Mouse (Mus musculus) MEL (cell line): ENCODE results near the gene Ggt1. TPM values are rescaled to one million over a fixed set of nuclear protein-coding genes. Genes with fewer than 3 reads are reported as not detected.
A peak's percentile ranks its signal among the peaks of the same experiment; 100 is the strongest.

ENCODE experiments used
- MAZ ChIP-seq: IDR thresholded peaks from 2 replicates; pipeline ENCODE4 v1.6.1; 2012; ENCODE audit warnings: low read depth, mild to moderate bottlenecking, inconsistent platforms, low read length, improper control_type of control experiment
- polyA plus RNA-seq, 2 experiments: library from polyadenylated mRNA; stranded (reverse) in 1 of 2; unstranded in 1 of 2; fragments of >175 nt in 1 of 2; fragments of >200 nt in 1 of 2; gene quantifications; 2 replicates each; pipeline versions ENCODE4 v1.2.1 to v1.2.4; 2012; ENCODE audit warnings: low replicate concordance in 2 of 2, low read depth in 1 of 2; ENCODE audit not compliant: insufficient read length in 2 of 2, insufficient read depth in 1 of 2, missing spikeins in 1 of 2
- total RNA-seq: library from RNA; depleted of rRNA; stranded (reverse); fragments of 300-350 nt; gene quantifications from 2 replicates; pipeline ENCODE4 v1.2.3, GENCODE M21; 2012; rRNA removed

Gene Ggt1
- total and polyA plus RNA-seq, 3 experiments: 0.46 to 3.2 TPM; not detected in 1

- peak; percentile 63; the same call in 1 of the 2 replicates for TF ChIP-seq MAZ
- TF ChIP-seq, all 39 proteins: peak for 16
Observed at GRCm38 (mm10) chr10:75635693-75636055, 74.3 kb downstream of the Ggt1 start (continued).

Other genes with a start within 250 kb of the Ggt1 start
- gene Adora2a, start 244.7 kb upstream of the Ggt1 start, total RNA-seq: not detected in 2 replicates
- gene Adora2a, start 244.7 kb upstream of the Ggt1 start, polyA plus RNA-seq: under 1 TPM in 1 of 2 experiments, not detected in 1; 0.04 TPM
- gene Upb1, start 160.5 kb upstream of the Ggt1 start, total RNA-seq: not detected in 2 replicates
- under 1 TPM in 1 of 2 experiments, not detected in 1; 0.03 TPM for gene Upb1, start 160.5 kb upstream of the Ggt1 start, polyA plus RNA-seq
- gene Snrpd3, start 44.1 kb upstream of the Ggt1 start, total RNA-seq: 155 TPM in 2 replicates
- 100 to 1,000 TPM in 1 of 2 experiments, not detected in 1; 643 TPM for gene Snrpd3, start 44.1 kb upstream of the Ggt1 start, polyA plus RNA-seq
- 17.7 and 18.7 TPM in 2 replicates for gene Gucd1, start 43.6 kb upstream of the Ggt1 start, total RNA-seq
- 10 to 100 TPM in 1 of 2 experiments, not detected in 1; 30.7 TPM for gene Gucd1, start 43.6 kb upstream of the Ggt1 start, polyA plus RNA-seq
- gene Lrrc75b, start 1.3 kb upstream of the Ggt1 start, total RNA-seq: not detected in 2 replicates
- not detected for gene Lrrc75b, start 1.3 kb upstream of the Ggt1 start, polyA plus RNA-seq
- gene Ggt5, start 27.7 kb downstream of the Ggt1 start, total RNA-seq: 0.03 TPM in 1 of 2 replicates, not detected in the other
- under 1 TPM in 1 of 2 experiments, not detected in 1; 0.11 TPM for gene Ggt5, start 27.7 kb downstream of the Ggt1 start, polyA plus RNA-seq
- 0.07 and 0.12 TPM in 2 replicates for gene Susd2, start 82.4 kb downstream of the Ggt1 start, total RNA-seq
- under 1 TPM in 1 of 2 experiments, not detected in 1; 0.15 TPM for gene Susd2, start 82.4 kb downstream of the Ggt1 start, polyA plus RNA-seq
- gene Cabin1, start 202.7 kb downstream of the Ggt1 start, total RNA-seq: 27.2 and 28.2 TPM in 2 replicates
- 100 to 1,000 TPM in 1 of 2 experiments, 10 to 100 TPM in 1; 54.9 to 115 TPM for gene Cabin1, start 202.7 kb downstream of the Ggt1 start, polyA plus RNA-seq
- 45.1 and 48.8 TPM in 2 replicates for gene Ddt, start 211.8 kb downstream of the Ggt1 start, total RNA-seq
- gene Ddt, start 211.8 kb downstream of the Ggt1 start, polyA plus RNA-seq: 10 to 100 TPM in 1 of 2 experiments, not detected in 1; 63.4 TPM
- gene Gm20441, start 219.3 kb downstream of the Ggt1 start, total RNA-seq: not detected in 2 replicates
- not detected for gene Gm20441, start 219.3 kb downstream of the Ggt1 start, polyA plus RNA-seq
- gene Gstt3, start 219.8 kb downstream of the Ggt1 start, total RNA-seq: 4.0 TPM in 2 replicates
- gene Gstt3, start 219.8 kb downstream of the Ggt1 start, polyA plus RNA-seq: 10 to 100 TPM in 1 of 2 experiments, not detected in 1; 10.2 TPM
- 1.3 and 2.0 TPM in 2 replicates for gene Gstt1, start 237.0 kb downstream of the Ggt1 start, total RNA-seq
- 1 to 10 TPM in 1 of 2 experiments, not detected in 1; 3.8 TPM for gene Gstt1, start 237.0 kb downstream of the Ggt1 start, polyA plus RNA-seq